Mouse (Mus musculus): ENCODE measurements around the gene Ep300.
"Not testable (repeated sequence)": the region's sequence is repeated elsewhere in the genome, so short reads cannot be mapped to it uniquely, and the experiment has no call there.

Gene Ep300

DNA sequence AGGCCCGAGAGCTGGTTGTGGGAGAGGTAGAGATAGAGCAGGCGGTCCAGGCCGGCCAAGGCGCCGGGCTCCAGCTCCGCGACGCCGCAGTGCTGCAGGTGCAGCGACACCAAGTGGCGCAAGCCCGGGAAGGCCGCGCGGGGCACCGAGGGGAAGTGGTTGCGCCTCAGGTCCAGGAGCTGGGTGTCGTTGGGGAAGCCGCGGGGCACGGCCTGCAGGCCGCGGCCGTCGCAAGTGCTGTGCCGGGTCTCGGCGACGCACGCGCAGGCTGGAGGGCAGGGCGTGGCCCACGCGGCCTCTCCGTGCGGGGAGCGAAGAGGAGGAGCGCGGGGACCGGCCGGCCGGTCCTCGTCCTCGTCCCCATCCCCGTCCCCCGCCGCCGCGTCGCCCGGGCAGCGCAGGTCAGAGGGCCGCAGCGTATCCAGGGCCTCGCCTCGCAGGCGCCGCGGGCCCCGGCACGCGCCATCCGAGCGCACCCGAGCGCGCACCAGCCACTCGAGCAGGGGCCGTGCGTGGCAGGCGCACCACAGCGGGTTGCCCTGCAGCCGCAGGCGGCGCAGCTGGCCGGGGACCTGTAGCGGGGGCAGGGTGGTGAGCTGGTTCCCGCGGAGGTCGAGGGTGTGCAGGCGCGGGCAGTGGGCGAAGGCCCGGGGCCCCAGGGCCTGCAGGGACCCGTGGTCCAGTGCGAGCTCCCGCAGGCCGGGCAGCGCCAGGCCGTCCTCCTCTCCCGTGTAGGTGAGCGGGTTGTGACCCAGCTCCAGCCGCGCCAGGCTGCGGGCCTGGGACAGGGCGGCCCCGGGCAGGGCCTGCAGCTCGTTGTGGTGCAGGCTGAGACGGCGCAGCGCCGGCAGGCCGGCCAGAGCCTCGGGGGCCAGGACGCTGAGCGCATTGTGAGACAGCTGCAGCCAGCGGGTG is 109.1 kb downstream of the Ep300 start:
- in situ Hi-C loops (cut with MboI; ENCODE audit: low pct_unique_long_range_greater_than_20kb in 1 of 2, low sequenced_read_pairs in 2 of 2, unreplicated experiment in 1 of 2), result no loop called here

DNA sequence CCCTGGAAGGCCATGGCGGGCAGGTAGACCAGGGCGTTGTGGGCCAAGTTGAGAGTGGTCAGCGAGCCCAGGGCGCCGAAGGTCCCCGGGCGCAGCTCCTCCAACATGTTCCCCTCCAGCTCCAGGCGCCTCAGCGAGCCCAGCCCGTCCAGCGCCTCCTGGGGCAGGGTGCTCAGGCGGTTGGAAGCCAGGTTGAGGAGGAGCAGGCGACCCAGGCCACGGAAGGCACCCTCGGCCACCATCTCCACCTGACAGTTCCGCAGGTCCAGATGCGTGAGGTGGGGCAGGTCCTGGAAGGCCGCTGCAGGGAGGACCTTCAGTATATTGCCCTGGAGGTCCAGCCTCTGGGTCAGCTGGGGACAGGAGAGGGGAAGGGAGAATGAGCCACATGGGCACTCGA is 109.7 kb downstream of the Ep300 start:
- in situ Hi-C loops (cut with MboI; ENCODE audit: low pct_unique_long_range_greater_than_20kb in 1 of 2, low sequenced_read_pairs in 2 of 2, unreplicated experiment in 1 of 2), result no loop called here

DNA sequence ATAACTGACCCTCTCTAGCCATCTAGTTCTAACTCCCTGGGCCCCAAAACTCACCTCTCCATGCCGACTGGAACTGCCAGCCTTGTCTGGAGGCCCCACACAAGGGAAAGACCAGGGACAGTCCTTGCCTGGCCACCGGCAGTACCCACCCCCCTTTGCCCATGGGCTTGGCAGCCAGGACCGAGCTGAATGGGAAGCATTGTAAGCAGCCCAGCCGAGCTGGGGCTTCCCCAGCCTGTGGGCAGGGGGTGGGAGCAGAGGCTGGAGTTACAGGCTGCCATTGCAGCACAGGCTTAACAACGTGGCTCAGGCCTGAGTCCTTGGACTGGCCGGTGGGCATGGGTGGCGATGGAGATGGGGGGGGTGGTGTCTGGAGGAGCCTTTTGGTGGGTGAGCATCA is 112.0 kb downstream of the Ep300 start, which contains the start of gene Chadl:
Chadl (minus strand) TSS at position 113 of the 400 bp plus-strand sequence.
- in situ Hi-C loops (cut with MboI; ENCODE audit: low pct_unique_long_range_greater_than_20kb in 1 of 2, low sequenced_read_pairs in 2 of 2, unreplicated experiment in 1 of 2), result no loop called here

DNA sequence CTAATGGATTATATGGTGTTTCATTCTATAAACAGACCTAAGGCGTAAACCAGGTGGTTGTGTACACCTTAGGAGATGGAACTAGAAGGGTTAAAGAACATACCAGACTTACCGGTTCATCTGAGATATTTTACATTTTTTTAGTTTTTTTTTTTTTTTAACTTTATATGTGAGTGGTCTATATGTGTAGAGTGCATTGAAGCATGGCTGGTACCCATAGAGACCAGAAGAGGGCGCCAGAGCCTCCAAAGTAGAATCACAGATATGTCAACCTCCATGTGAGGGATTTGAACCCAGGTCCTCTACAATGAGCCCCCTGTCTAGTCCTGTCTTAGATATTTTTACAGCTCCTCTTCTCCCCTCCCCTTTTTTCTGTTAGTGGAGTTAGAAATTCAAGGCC is 112.7 kb downstream of the Ep300 start:
- in situ Hi-C loops (cut with MboI; ENCODE audit: low pct_unique_long_range_greater_than_20kb in 1 of 2, low sequenced_read_pairs in 2 of 2, unreplicated experiment in 1 of 2), result no loop called here

DNA sequence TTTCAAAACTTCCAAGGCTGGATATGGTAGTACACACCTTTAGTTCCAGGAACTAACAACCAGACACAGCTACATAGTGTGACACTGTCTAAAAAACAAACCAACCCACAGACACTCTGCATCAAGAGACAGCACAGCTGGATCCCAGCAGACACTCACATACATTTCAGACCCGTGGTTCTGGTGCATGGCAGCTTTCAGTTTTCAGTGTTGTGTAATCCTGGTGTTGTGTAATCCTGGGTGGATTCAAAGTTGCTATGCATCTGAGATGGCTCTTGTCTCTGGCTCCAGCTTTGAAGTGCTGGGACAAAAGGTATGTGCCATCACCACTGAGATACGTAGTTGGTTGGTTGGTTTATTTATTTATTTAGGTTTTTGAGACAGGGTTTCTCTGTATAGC is 113.4 kb downstream of the Ep300 start:
- in situ Hi-C loops (cut with MboI; ENCODE audit: low pct_unique_long_range_greater_than_20kb in 1 of 2, low sequenced_read_pairs in 2 of 2, unreplicated experiment in 1 of 2), result no loop called here

DNA sequence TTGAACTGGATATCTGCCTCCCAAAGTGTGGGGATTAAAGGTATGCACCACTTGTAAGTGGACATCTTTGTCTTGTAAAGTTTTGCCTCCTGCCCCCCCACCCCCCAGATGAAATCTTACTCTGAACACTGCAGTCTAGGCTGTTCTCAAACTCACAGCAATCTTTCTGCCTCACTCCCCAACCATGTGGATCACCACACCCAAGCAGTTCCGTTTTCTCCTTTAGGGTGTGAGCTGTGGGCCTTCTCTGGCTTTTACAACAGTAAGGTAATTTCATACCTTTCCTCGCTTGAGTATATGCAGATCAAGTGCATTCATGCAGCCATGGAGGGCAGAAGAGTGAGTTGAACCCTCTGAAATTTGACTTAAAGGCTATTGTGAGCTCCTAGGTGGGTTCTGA is 115.0 kb downstream of the Ep300 start:
- in situ Hi-C loops (cut with MboI; ENCODE audit: low pct_unique_long_range_greater_than_20kb in 1 of 2, low sequenced_read_pairs in 2 of 2, unreplicated experiment in 1 of 2), result no loop called here

DNA sequence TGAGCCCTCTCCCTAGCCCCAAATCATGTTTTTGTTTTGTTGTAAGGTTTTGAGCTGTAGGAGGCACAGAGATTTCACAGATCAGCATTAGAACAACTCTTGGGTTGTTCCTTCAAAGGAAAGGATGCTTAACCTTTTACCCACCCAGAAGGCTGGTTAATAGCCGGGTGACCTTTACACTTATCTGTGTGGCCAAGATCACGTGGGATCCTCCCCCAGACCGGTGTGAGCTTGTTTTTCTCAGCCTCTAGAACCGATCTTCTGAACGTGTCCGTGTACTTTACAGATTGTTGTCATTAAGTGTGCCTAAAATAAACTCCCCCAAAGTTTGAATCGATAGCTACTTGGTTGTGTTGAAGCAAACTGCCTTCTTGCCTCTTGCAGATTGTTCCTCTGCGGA is 115.5 kb downstream of the Ep300 start:
- in situ Hi-C loops (cut with MboI; ENCODE audit: low pct_unique_long_range_greater_than_20kb in 1 of 2, low sequenced_read_pairs in 2 of 2, unreplicated experiment in 1 of 2), result no loop called here

DNA sequence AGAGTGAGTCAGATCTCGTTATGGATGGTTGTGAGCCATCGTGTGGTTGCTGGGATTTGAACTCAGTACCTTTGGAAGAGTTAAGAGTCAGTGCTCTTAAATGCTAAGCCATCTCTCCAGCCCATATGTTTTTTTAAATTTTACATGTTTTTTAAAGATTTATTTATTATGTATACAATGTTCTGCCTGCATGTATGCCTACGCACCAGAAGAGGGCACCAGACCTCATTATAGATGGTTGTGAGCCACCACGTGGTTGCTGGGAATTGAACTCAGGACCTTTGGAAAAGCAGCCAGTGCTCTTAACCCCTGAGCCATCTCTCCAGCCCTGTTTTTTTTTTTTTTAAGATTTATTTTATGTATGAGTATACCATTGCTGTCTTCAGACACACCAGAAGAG is 116.2 kb downstream of the Ep300 start:
- in situ Hi-C loops (cut with MboI; ENCODE audit: low pct_unique_long_range_greater_than_20kb in 1 of 2, low sequenced_read_pairs in 2 of 2, unreplicated experiment in 1 of 2), result not testable (repeated sequence)

Data from mouse embryonic stem cell (cell line).